Mouse (Mus musculus) kidney, embryonic 14.5 days (tissue): ENCODE results near the gene Asap3. TPM values are rescaled to one million over a fixed set of nuclear protein-coding genes. Genes with fewer than 3 reads are reported as not detected.
A peak's percentile ranks its signal among the peaks of the same experiment; 100 is the strongest.

Experiments used
- ATAC-seq: fragments of 200-750 bp; cut with Nextera tagmentation; 2 replicates; pipeline ENCODE4 v1.8.0; 2017; ENCODE audit warnings: moderate number of reproducible peaks, mild to moderate bottlenecking, moderate TSS enrichment, moderate library complexity; ENCODE audit not compliant: low FRiP score, low TSS enrichment
- H3K27ac ChIP-seq: fragments of 300-500 bp; sonication (generic); 2 replicates; pipeline ENCODE4 v1.5.1; 2014; ENCODE audit warnings: low read depth, mild to moderate bottlenecking, low read length, moderate library complexity, mixed read lengths
- H3K27me3 ChIP-seq: fragments of 300-500 bp; sonication (generic); 2 replicates; pipeline ENCODE4 v1.6.1; 2014; ENCODE audit warnings: mild to moderate bottlenecking, low read length; ENCODE audit not compliant: control insufficient read depth, insufficient read depth
- H3K36me3 ChIP-seq: fragments of 300-500 bp; sonication (generic); 2 replicates; pipeline ENCODE4 v1.6.1; 2014; ENCODE audit warnings: low read length, mixed read lengths; ENCODE audit not compliant: control insufficient read depth, insufficient read depth
- H3K4me1 ChIP-seq: fragments of 300-500 bp; sonication (generic); 2 replicates; pipeline ENCODE4 v1.6.1; 2014; ENCODE audit warnings: low read length, mixed read lengths; ENCODE audit not compliant: control insufficient read depth, insufficient read depth
- H3K4me2 ChIP-seq: fragments of 300-500 bp; sonication (generic); replicated peaks from 2 replicates; pipeline ENCODE4 v1.6.1; 2014; ENCODE audit warnings: low read depth, mild to moderate bottlenecking, low read length
- H3K4me3 ChIP-seq: fragments of 300-500 bp; sonication (generic); 2 replicates; pipeline ENCODE4 v1.5.1; 2014; ENCODE audit warnings: mild to moderate bottlenecking, low read length
- H3K9ac ChIP-seq: fragments of 300-500 bp; sonication (generic); 2 replicates; pipeline ENCODE4 v1.6.1; 2014; ENCODE audit warnings: low read depth, mild to moderate bottlenecking, low read length, moderate library complexity
- H3K9me3 ChIP-seq: fragments of 300-500 bp; sonication (generic); 2 replicates; pipeline ENCODE4 v1.6.1; 2016; ENCODE audit warnings: low read length; ENCODE audit not compliant: control insufficient read depth
- WGBS: fragments of 180-500 bp; shearing (Covaris S2); extraction: QIAGEN DNeasy Blood & Tissue Kit; methylation state at CpG from one replicate; pipeline ENCODE4 v1.1.7; 2014; 5-methylcytosine and 5-hydroxymethylcytosine counted together
- polyA plus RNA-seq: library from polyadenylated mRNA; unstranded; fragments of >200 nt; fragmentation: Nextera tagmentation; extraction: Ambion mirVana; gene quantifications from 2 replicates; pipeline ENCODE4 v1.2.1, GENCODE M21; 2014

The Asap3 gene
- polyA plus RNA-seq = 2.0 and 3.0 TPM in 2 replicates

DNA sequence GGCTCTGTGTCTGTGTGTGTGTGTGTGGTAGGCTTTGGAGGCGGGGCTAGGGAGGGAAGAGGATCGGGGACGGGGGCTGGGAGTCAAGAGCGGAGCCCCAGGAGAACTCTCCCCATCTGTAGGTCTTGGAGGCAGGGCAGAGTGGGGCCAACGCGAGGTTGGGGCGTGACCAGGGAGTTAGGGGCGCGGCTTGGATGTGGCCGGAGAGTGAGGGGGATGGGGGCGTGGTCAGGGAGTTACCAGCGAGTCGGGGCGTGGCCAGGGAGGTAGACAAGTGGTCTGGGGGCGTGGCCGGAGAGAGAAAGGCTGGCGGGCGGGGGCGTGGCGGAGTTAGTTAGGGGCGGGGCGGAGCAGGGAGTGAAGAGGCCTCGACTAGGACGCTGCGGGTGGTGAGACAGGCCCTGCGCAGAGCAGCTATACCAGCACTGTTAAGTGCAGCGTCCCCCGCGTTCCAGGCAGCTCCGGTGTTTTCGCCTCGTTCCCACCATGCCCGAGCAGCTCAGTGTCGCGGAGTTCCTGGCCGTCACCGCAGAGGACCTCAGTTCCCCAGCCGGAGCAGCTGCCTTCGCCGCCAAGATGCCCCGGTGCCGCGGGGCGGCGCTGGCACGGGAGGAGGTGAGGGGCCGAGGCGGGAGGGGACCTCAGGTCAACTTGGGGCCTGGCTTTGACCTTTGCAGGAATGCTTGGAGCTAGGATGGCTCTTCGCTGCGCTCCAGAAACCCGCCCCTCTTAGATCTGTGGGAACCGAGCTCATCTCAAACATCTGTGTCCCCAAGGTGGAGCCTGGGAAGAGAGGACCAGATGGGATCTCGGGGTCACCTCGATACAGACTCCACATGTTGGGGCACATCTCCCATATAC lies at the start of gene Asap3:
Gene Asap3 (plus strand): TSS at position 333 of the 861 bp plus-strand sequence.
- ATAC-seq = peak; percentile 94

DNA sequence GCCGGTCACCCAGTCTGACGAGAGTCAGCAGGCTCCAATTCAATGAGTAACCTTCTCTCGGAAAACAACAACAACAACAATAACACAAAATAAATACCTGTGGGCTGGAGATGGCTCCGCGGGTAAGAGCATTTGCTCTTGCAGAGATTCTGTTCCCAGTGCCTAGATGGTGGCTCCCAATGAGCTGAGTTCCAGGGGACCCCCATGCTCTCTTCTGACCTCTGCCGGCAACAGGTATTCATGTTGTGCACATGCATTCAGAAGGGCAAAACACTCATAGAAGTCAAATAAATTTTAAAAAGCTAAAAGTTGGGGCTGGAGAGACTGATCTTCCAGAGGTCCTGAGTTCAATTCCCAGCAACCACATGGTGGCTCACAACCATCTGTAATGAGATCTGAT lies 47.7 kb upstream of the Asap3 start:
- no peak for ATAC-seq
- 80% methylated on average over 6 of the region's 6 CpGs for WGBS

More for the DNA sequence above, at the start of gene Asap3:
- no peaks in the 10 kb centered on the region for H3K36me3 ChIP-seq
- no peak within 1 kb of the TSS; the same call in 1 of the 2 replicates for H3K27ac ChIP-seq
- WGBS = 1% methylated on average over 53 of the region's 54 CpGs
- H3K4me2 ChIP-seq = peak within 1 kb of the TSS; percentile 96
- peak within 1 kb of the TSS; percentile 69 for H3K9ac ChIP-seq
- no peaks in the 10 kb centered on the region for H3K27me3 ChIP-seq
- peaks cover 7% of the 10 kb centered on the region; the same call in 1 of the 2 replicates for H3K4me1 ChIP-seq
- H3K4me3 ChIP-seq = peak within 1 kb of the TSS; percentile 65
- H3K9me3 ChIP-seq = no peaks in the 10 kb centered on the region

DNA sequence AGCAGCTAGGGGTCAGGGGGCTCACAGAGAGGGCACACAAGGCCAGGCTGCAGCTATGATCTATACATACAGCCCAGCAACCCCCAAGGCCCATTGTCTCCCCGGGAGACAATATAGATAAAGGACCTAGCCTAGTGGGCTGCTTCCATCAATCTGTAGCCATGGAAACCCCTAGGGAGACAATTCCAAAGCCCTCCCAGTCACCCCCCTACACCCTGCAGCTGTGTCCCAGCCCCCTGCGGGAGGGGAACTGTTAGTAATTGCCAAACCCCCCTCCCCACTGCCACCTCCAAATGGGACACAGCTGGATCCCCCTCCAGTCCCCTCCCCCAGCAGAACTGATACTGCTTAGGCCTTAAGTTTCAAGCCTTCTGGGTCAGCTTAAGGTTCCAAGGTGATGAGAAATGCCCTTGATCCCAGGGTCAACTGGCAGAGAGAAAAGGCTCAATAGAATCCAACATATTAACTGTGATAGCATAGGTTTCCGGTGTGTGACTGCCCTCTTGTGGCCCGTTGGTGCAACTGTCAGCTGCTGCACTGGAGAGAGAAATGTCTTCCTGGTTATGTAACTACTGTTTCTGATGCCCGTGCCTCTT lies 46.3 kb upstream of the Asap3 start:
- Histone ChIP-seq H3K36me3 (no peaks in the 10 kb centered on the region), H3K4me2 (no peak overlapping the region), H3K27ac (no peak overlapping the region), H3K4me1 (peaks cover 4% of the 10 kb centered on the region; the same call in 1 of the 2 replicates), H3K9ac (no peak overlapping the region), H3K9me3 (no peaks in the 10 kb centered on the region), H3K4me3 (no peak overlapping the region), H3K27me3 (no peaks in the 10 kb centered on the region)
- ATAC-seq = peak; percentile 29
- WGBS = 19% methylated on average over 5 of the region's 5 CpGs

More for the DNA sequence above, 47.7 kb upstream of the Asap3 start:
- H3K9ac ChIP-seq = no peak overlapping the region
- H3K4me3 ChIP-seq = no peak overlapping the region
- H3K4me1 ChIP-seq = peaks cover 4% of the 10 kb centered on the region; the same call in 1 of the 2 replicates
- no peak overlapping the region for H3K27ac ChIP-seq
- H3K36me3 ChIP-seq = no peaks in the 10 kb centered on the region
- no peaks in the 10 kb centered on the region for H3K27me3 ChIP-seq
- H3K9me3 ChIP-seq = no peaks in the 10 kb centered on the region
- no peak overlapping the region for H3K4me2 ChIP-seq

DNA sequence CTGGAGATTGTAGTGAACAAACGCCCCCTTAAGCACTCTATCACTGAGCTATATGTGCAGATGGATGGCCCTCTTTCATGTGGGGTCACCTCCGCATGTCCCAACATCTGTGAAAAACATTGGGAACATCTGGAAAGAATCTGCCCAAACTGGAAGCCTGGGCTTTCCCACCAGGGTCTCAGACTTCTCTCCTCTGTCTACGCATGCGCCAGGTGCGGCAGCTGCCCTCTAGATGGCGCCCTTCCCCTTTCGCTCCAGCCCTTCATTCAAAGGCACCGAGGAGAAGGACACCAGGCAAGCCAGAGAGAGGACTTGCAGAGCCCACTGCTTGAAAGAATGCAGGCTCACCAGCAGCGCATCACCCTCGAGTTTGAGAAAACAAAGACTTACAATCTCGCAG lies 42.7 kb upstream of the Asap3 start:
- no peak overlapping the region; the same call in 1 of the 2 replicates for H3K4me2 ChIP-seq
- H3K27ac ChIP-seq = no peak overlapping the region
- no peak overlapping the region for H3K4me3 ChIP-seq
- H3K4me1 ChIP-seq = peaks cover 4% of the 10 kb centered on the region; the same call in 1 of the 2 replicates
- H3K36me3 ChIP-seq = no peaks in the 10 kb centered on the region
- no peaks in the 10 kb centered on the region for H3K9me3 ChIP-seq
- 2% methylated on average over 11 of the region's 11 CpGs for WGBS
- H3K27me3 ChIP-seq = no peaks in the 10 kb centered on the region
- ATAC-seq = peak; percentile 61; the same call in 1 of the 2 replicates
- no peak overlapping the region for H3K9ac ChIP-seq

DNA sequence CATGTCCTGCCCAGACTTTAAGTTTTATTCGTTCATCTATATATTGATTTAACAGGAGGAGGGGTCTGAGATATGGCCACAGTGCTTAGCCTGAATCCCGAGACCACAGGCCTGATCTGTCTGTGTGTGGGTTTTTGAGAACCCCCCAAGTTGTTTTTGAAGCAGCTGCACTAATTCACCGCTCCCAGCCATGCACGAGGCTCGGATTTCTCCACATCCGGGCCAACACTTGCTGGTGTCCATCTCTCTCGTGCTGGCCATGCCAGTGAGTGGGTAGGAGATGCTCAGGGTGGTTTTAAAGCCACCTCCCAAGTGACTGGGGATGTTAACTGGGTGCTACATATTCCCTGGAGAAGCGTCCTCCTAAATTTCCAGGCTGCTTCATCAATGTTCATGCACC lies 41.2 kb upstream of the Asap3 start:
- peaks cover under 1% of the 10 kb centered on the region; the same call in 1 of the 2 replicates for H3K4me1 ChIP-seq
- H3K36me3 ChIP-seq = no peaks in the 10 kb centered on the region
- 59% methylated on average over 8 of the region's 8 CpGs for WGBS
- no peak for ATAC-seq
- no peak overlapping the region for H3K9ac ChIP-seq
- no peak overlapping the region for H3K27ac ChIP-seq
- no peaks in the 10 kb centered on the region for H3K27me3 ChIP-seq
- H3K4me3 ChIP-seq = no peak overlapping the region
- H3K9me3 ChIP-seq = no peaks in the 10 kb centered on the region
- H3K4me2 ChIP-seq = no peak overlapping the region

DNA sequence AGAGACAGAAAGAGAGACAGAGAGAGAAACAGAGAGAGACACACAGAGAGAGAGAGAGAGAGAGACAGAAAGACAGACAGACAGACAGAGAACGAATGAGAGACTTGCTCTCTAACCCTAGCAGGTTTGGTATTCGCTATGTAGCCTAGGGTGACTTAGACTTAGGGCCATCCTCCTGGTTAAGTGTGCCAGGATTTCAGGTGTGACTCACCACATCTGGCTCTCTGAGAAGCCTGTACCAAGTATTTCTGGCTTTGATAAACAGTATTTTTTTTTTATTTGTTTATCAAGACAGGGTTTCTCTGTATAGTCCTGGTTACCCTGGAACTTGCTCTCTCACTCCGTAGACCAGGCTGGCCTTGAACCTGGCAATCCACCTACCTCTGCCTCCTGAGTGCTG lies 38.5 kb upstream of the Asap3 start:
- no peaks in the 10 kb centered on the region for H3K36me3 ChIP-seq
- ATAC-seq = no peak
- no peak overlapping the region for H3K4me3 ChIP-seq
- H3K27ac ChIP-seq = no peak overlapping the region
- H3K27me3 ChIP-seq = no peaks in the 10 kb centered on the region
- H3K4me2 ChIP-seq = no peak overlapping the region
- H3K4me1 ChIP-seq = no peaks in the 10 kb centered on the region
- WGBS = 85% methylated on average over 3 of the region's 3 CpGs
- no peak overlapping the region for H3K9ac ChIP-seq
- no peaks in the 10 kb centered on the region for H3K9me3 ChIP-seq

DNA sequence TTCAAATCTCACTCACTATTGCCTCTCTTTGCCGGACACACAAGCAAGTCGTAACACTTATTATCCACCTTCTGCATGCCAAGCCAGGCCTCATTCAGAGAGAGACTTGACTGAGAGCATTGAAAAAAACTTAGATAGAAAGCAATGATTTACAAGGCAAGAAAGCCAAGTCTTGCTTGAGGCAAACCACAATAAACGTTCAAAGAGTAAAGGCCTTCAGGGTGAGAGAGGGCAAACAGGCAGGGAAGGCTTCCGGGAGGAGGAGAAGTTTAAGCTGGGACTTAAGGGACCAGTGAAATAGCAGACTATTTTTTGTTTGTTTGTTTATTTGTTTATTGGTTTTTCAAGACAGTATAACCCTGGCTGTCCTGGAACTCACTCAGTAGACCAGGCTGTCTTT lies 35.8 kb upstream of the Asap3 start:
- Histone ChIP-seq H3K36me3 (no peaks in the 10 kb centered on the region), H3K4me1 (peaks cover 18% of the 10 kb centered on the region), H3K4me2 (no peak overlapping the region), H3K9ac (no peak overlapping the region), H3K27me3 (no peaks in the 10 kb centered on the region), H3K4me3 (no peak overlapping the region), H3K9me3 (no peaks in the 10 kb centered on the region), H3K27ac (no peak overlapping the region)
- ATAC-seq = no peak
- whole genome bisulfite sequencing = 69% methylated on average over 4 of the region's 4 CpGs

DNA sequence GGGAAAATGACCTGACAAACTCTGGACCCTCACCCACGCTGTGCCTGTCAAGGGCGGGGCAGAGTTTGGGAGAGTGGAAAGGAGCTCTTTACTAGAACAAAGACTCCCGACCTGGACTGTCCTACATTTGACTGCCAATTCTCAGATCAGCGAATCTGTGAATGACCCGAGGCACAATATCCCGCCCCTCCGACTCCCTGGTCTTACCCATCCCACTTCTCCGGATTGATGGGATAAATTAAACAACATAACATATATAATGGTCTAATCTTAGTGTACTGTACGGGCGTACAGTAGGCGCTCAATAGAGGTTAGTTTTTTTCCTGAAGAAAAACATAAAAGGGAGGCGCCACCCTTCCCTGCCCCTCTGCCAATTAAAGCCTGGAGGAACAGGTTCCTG lies 34.7 kb upstream of the Asap3 start:
- Histone ChIP-seq H3K27ac (no peak overlapping the region), H3K36me3 (no peaks in the 10 kb centered on the region), H3K9ac (peak overlapping the region; percentile 69), H3K9me3 (no peaks in the 10 kb centered on the region), H3K27me3 (no peaks in the 10 kb centered on the region), H3K4me3 (peak overlapping the region; percentile 80), H3K4me2 (peak overlapping the region; percentile 67), H3K4me1 (peaks cover 23% of the 10 kb centered on the region)
- ATAC-seq = no peak
- WGBS = 19% methylated on average over 12 of the region's 12 CpGs
